Mouse (Mus musculus) left cerebral cortex, adult 18-20 months (tissue): ENCODE data around the gene Calr. TPM values are rescaled to one million over a fixed set of nuclear protein-coding genes. Genes with fewer than 3 reads are reported as not detected.

ENCODE experiments used
- DNase-seq, 2 experiments: peaks; one replicate each; pipeline ENCODE4 v3.0.0; 2021 to 2022; ENCODE audit warnings: low spot score in 2 of 2, mixed read lengths in 1 of 2
- total RNA-seq, 2 experiments: library from RNA; stranded (reverse); gene quantifications; 2 replicates each; pipeline ENCODE4 v1.2.3; 2021

Gene Calr
- total RNA-seq, 2 experiments from 2014 or later = 456 to 475 TPM

DNA sequence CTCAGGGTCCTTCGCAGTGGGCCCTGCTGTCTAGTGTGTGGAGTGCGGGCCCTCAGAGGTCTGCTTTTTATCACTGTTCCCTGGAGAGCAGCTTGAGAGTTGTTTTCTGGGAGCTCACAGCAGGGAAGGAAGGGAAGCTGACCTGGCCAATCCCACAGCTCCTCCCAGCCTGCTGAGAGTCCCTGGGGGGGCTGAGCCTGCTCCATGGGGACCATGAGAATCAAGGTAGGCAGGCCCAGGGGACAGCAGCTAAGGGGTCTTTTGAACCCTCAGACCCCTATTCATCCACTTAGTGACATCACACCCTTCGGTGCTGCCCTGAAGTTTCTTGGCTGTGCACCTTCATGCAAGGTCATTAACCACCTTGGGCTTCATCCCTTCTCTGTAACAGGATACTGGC is 24.0 kb downstream of the Calr start, which contains the start of gene Dand5:
Gene Dand5 (minus strand): TSS at position 101 of the 400 bp plus-strand sequence.
- no peak for DNase-seq

DNA sequence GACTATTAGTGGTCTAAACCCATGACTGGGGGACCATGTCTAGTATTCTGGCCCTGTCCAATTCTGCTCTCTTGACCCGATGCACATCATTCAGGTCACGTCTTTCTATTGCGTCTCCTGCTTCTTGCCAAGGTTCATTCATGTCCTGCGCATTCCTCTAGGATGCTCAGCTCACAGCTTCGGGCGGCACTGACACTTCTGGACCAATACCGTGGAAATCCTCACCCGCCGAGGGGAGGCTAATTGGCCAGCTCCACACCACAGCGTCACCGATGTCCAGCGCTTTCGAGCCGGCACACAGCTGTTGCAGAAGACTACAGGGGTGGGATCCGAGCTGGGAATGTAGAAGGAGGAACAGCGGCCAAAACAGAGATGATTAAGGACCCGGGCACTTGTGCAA is 30.6 kb downstream of the Calr start:
- no peak for DNase-seq

DNA sequence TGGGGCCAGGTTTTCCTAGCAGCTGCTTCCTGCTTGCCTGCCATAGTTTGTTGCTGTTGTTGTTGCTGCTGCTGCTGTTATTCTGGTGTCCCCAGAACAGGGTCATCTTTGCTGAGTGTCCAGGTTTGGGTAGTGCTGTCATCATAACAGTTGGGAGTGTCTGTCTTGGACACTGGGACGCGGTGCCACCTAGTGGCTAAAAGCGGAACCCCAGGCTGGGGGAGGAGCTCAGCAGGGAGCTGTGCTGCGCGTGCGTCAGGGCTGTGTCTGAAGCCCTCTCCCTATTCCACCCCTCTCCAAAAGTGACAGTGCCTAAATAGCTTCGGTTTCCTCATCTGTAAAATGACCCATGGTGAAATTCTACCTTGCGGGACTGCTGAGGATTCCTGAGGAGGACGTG is 31.2 kb downstream of the Calr start:
- peak; percentile 97 to 100 for DNase-seq

DNA sequence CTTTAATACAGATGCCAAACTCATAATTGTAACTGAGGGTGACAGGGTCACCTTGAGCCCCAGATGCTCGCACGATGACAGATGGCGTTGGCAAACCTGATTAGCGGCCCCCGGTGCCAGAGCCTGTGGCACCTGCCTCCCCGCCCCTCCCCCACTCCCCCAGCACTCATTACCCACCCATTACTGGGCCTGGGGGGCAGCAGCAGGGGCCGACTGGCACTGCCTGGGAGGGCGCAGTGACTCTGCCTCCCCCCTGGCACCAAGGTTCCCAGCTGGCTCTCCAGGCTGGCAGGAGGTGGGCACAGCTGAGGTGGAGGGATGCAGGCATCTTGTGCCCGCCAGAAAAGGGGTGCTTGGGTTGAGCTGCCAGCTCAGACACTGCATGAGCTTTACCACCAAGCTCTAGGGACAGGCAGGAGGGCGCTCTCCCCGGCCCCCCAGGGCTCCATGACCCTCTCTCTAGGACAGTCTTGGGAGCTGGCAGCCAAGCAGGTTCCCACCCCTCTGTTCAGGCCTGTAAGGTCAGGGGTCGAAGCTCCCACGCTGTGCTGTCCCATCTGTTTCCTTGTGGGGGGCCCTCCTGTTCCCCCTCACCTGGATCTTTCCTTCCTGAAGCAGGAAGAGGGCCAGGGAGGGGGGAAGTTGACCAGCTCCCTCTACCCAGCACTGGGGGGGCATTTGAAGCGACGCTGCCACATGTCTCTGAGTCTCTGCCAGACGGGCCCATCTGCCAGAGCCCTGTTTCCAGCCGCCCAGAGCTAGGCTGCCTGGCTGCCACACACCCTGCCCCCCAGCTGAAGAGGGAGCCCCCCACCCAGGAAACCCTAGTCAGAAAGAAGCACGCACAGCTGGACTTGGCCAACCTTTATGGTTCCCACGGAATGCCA is 31.9 kb downstream of the Calr start:
- no peak for DNase-seq

DNA sequence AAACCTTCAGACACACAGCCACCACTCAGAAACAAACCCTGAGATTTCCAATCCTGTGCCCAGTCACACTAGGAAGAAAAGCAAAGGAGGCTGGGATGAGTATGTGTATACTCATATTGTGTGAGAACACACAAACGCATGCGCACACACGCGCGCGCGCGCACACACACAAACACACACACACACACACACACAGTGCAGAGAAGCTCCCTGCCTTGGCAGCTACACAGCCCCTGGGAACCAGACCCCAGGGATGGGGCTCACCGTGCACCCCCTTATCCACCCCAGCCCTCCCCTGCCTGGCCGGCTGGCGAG is 32.5 kb downstream of the Calr start:
- no peak for DNase-seq

DNA sequence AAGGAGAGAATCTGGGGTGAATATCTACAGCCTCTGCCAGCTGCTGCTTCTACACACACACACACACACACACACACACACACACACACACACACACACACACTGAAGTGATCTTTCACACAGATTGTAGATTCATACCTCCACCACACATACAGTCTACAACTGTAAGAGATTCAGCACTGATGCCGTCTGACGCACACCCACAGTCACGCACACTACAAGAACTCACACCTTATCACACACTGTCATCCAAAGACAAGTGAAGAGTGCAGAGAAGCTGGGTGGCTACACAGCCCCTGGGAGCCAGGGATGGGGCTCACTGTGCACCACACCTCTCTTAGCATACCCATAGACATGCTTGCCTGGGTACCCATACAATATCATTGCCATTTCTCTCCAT is 32.9 kb downstream of the Calr start:
- DNase-seq = no peak

DNA sequence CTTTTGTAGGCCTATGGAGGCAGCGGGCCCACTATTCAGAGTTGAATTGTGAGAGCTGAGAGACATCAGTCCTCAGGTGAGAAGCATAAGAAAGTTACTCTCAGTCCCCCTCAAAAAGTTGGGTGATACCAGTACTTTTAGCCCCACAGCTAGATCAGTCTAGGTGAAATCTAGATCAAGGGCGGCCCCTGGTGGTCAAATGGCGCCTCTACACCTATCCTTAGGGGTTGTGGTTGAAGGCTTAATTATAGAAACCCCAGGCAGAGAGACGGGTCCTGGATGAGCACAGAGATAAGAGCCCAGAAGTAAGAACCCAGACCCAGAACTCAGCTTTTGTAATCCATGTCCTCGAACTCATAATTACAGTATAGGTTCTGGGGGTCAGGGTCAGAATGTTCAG is 33.7 kb downstream of the Calr start:
- DNase-seq = peak; percentile 86 to 91

DNA sequence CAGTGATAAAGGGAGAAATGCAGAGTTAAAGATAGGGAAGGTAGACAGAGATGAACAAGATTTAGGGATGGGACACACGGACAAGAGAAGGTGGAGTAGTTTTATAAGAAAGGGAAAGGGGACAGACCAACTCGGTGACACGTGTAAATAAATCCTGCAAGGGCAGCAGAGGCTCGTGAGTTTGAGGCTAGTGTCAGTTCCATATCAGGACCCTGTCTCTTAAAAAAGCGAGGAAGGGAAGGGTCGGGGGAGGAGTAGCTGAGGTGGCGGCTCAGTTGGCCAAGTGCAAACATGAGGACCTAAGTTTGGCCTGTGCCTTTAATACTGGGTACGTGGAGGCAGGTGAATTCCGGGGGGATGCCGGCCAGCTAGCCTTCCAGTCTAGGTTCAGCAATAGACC is 35.4 kb downstream of the Calr start:
- no peak for DNase-seq

DNA sequence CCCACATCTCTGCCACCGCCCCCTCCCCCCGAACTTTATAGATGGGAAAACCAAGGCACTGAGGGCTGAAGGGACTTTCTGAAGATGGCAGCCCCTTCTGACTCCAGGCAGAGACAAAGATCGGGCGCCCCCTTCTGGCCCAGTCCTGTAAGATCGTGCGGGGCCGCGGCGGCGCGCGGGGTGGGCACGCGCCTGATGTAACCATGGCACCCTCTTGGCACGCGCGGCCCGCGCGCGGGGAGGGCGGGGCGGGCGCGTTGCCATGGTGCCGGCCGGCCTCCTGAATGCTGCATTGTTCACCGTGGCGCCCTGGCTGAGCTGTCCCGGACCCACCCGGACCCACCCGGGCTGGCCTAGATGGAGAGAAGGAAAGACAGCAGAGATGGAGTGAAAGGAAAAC is 35.8 kb downstream of the Calr start:
- DNase-seq = peak; percentile 96 to 99

DNA sequence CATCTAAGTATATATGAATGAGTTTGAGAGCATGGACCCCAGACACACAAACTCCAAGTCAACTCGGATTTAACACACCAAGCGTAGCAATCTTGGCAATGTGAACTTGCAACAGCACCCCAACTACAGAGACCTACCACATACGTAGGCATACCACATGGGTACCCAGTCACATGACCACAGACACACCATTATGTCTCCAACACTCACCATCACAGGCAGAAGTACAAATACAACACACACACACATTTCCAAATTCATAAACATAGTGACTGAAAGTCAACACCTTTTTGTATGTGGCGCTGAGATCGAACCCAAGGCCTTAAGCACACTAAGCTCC is 36.8 kb downstream of the Calr start:
- no peak for DNase-seq

DNA sequence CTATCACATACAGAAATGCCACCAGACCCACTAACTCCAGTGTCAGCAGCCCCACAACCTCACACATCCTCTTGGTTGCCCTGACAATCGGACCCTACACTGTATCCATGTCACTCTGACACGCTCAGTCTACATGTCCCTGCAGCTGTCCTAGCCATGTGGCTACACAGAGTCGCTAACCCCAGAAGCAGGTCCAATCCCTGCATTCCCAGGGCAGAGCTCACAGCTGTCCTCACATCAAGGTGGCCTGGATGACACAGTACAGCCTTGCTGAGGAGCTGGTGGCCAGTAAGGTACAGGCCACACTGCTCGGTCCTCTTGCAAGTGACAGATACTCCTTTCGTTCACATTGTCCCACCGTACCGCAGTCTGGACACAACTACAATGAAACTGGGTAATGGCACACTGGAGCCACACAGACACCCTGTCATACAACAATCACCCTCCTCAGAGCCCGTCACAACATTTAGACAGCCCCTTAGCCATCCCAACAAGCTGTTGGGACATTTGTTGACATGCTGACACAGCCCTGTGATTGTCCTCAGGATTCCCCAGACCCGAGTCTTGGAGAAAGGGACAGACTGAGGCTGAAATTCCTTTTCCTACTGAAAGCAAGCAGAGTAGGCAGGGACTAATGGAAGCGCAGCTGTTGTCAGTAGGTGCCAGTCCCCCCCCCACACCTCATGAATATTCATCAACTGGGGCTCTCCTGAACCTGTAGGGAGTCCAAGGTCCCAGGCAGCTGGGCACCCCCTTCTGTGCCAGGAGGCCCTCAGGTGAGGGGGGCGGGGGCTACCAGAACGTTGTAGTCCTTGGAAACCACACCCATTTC is 37.4 kb downstream of the Calr start:
- DNase-seq = no peak

DNA sequence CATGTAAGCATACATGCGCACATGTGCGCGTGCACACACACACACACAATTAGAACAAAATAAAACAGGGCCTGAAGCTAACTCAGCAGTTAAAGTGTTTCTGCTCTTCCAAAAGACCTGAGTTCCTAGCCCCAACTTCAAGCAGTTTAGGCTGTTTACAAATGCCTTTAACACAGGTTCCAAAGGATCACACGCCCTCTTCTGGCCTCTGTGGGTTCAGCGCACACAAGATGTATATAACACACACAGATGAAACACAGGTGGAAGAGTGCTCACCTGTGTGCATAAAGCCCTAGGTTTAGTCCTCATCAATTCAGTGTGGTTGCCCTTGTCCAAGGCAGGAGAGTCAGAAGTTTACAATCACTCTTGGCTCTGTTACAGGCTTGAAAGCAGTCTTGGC is 40.7 kb downstream of the Calr start:
- DNase-seq = no peak

DNA sequence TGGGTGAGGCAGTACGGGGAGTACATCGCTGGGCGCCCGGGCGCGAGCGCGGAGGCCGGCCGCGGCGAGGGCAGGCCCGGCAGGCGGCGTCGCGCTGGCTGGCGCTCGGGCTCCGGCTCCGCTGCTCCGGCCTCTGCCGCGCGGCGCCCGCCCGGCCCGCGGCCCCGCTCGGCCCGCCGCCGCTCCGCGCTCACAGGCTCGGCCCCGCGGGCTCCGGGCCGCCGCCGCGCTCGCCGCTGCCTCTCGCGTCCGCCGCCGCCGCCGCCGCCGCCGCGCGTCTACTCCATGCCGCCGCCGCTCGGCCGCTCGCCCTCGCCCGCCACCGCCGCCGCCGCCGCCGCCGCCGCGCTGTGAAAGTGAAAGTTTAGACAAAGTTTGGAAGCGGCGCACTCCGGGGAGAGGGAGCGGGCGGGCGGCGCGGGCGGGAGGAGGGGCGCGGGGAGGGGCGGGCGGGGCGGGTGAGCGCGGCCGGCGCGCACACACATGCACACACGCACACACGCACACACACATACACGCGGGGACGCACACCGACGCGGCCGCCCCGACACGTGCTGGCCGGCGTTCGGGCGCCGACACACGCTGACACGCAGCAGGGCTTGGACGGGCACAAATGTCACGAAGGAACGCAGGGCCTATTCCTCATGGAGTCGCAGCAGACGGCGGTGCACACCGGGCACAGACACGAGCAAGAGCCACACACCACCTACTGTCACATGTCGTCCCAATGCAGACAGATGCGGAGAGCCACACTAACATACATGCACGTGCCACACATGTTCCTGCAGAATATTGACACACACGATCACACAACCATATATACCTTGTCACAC is 46.5 kb downstream of the Calr start, which contains the start of gene Nfix:
Gene Nfix (minus strand): TSS at position 346 of the 833 bp plus-strand sequence.
- peak; percentile 49 to 65 for DNase-seq

DNA sequence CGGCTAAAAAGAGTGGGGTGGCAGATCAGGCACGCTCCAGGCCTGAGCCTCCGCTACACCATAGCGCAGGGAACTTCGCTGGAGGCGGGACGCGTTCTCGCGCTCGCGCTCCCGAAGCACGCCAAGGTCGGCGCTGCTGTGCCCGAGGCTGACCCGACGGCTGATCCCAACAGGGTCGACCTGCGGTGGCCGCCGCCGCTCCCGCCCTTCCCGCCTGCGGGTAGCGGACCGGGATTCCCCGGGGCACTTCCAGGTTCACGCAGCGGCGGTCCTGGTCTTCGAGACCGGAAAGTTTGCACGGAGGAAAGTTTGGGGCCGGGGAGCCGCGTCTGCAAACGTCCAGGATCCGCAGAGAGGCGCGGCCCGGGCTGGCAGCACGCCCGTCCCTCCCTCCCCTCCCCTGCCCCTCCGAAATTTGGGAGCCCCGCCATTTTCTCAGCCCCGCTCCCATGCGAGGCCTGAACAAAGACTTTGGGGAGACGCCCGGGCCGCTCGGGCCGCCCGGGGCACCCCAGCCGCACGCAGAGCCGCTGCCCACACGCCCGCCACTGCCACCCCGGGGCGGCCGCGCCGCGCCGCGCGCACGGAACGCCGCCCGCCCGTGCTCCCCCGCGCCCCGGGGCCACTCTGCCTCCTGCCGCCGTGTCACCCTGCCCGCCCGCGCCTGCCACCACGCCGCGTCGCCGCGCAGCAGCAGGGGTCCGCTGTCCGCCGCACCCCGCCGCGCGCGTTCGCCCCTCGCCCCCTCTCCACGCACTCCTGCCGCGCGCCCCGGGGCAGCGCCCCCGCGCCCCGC is 47.4 kb downstream of the Calr start:
- DNase-seq = peak in 1 of 2 experiments; percentile 69

DNA sequence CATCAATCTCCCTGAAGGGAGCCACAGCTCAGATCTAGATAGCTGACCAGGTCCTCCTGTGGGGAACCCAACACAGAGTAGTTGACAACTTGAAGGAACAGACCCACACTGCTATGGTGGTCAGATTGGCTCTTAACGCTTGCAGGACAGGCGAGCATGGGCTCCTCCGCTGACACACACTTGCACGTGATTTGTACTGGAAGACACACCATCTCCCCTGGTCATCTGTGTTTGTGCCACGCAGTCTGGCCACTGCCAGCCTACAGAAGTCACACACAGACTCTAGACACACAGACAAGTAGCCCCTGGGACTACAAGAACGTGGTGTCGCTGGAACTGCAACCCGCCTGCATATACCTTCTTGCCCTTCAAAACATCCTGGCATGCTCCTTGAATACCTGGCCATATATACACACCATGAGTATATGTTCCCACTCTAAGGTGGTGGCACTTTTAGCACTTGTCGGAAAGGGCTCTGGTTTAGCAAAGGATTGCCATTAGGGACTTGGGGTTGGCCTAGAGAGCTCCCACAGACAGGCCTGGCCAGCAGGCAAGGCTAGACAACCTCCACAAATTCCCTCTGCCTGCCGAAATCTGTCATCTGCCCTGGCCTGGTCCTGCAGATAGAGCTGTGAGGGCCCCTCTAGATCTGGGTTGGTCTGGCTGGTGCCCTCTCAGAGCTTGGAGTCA is 48.1 kb downstream of the Calr start:
- no peak for DNase-seq

DNA sequence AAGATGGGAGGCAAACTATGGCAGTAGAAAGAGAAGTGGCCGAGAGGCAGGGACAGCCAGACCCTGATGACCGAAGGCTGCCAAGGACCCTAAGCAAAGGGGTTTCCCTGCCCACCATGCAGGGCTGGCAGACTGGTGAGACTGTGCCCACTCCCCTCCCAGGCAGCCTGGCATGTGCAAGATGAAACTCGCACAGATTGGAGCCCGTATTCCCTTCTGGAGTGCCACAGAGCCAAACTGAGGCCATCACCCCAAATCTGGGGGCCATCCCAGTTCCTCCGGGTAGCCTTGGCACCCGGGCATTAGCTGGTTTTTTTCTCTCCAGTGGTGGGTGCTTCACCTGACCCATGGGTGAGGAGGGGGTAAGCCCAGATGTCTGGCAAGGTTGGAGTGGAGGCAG is 48.8 kb downstream of the Calr start:
- no peak for DNase-seq

DNA sequence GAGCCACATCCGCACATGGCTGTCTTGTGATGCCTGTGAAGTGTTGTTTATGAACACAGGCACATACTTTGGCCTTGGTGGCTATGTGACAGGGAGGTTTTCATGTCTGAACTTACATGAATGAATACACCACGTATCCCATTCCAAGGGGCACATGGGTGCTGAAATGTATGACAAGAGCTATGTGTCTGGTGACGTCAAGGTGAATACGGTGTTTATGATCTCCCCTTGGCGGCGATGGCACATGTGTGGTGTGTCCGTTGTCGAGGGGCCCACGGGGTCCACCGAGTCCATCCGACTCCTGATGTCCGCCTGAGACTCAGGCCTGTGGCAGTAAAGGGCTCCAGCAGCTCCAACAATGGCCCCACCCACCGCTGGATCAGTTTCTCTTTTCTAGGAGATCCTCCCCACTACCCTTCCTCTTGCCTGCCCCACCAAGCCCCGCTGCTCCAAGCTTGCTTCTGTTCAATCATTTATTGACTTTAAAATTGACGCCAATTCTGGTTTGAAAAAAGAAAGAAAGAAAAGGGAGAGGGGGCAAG is 49.4 kb downstream of the Calr start:
- no peak for DNase-seq

DNA sequence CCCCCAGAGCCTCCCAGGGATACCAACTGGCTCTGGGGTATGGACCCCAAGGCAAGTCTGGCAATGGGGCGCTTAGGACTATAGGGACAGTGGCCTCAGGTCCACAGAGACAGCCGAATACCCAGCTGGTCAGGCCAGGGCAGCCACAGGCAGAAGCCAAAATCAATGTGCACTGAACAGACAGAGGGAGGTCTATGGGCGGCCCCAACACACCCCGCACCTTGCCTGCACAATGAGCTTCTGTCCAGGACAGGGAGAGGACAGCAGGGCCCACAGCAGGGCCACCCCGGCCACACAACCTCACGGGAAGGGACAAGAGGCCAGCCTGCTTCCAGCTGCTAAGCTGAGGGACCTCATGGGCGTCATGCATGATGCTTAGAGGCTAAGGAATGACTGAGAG is 52.2 kb downstream of the Calr start:
- no peak for DNase-seq

DNA sequence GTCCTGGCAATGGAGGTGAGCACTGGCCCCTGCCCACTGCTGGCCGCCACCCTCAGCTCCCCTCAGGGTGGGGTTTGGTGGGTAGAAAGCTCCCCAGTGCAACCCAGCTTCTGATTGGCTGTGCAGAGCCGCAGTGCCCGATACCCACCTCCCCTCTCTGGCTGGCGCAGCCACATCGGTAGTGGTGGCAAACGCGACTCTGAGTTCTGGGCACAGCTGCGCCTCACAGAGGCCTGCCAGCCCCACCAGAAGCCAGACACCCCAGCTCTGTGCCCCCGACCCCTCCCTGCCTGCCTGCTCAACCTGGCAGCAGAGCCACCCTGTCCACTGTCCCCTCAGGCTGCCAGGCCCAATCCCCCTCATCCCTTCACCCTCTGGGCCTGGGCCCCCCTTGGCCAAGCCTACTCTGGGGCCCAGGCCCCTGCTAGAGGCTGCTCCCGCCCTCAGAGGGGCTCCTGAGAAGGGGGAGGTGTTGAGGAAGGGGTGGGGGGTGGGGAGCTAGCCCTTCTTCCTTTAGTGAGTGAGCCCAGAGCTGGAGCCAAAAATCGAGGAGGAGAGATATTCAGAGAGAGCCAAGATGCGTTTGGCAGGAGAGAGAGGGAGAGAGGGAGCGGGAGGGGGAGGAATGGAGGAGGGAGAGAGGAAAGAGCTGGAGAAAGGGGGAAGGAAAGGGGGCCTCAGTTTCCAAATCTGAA is 52.8 kb downstream of the Calr start:
- peak in 1 of 2 experiments; percentile 70 for DNase-seq
